Mouse (Mus musculus): ENCODE results near the gene Mcam. TPM values are rescaled to one million over a fixed set of nuclear protein-coding genes. Genes with fewer than 3 reads are reported as not detected.

Gene Mcam
- total and polyA plus RNA-seq, 2 experiments, result 3.6 to 4.2 TPM

- under 1% methylated on average over 51 of the region's 51 CpGs for WGBS
- H3K9ac ChIP-seq (ENCODE audit: low read depth, low read length), result peak within 1 kb of the TSS; percentile 90
Measured at GRCm38 (mm10) chr9:44113105-44113789, 21.0 kb upstream of the Mcam start, which contains the start of the genes Gm49380 and Rnf26. Gene Gm49380 (minus strand): TSS chr9:44113500. Gene Rnf26 (minus strand): TSS chr9:44113517.

DNA sequence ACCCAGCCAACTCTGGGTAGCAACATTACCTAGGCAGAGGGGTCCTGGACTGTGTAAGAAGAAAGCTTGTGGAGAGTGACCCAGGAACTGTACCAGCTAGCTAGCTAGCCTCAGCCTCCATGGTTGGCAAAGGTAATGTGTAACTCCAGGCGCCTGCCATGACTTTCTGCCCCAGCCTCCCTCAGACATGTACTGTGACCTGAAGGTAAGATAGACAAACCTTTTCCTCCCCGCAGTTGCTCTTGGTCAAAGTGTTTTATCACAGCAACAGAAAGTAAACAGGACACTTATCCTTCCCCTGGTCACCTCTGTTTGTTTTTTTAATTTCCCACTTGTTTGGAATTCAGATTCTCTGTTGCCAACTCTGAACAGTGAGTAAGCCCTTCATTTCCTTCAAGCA lies 19.8 kb upstream of the Mcam start:
- no peaks in the 10 kb centered on the region for H3K36me3 ChIP-seq (ENCODE audit: control insufficient read depth, insufficient read depth, low read length)
- no peak overlapping the region for H3K27ac ChIP-seq (replicated peaks; ENCODE audit: insufficient read depth, low read depth, low read length)
- no peak overlapping the region for H3K9ac ChIP-seq (ENCODE audit: low read depth, low read length)
- WGBS, result 31% methylated on average over 2 of the region's 2 CpGs
- no peaks in the 10 kb centered on the region; the same call in 1 of the 2 replicates for H3K79me2 ChIP-seq (ENCODE audit: control insufficient read depth, insufficient read depth, low read length)
- peaks cover 5% of the 10 kb centered on the region; the same call in 1 of the 2 replicates for H3K4me1 ChIP-seq (ENCODE audit: control insufficient read depth, insufficient read depth, low read length)
- H3K4me3 ChIP-seq (ENCODE audit: insufficient read depth, low read depth, low read length), result no peak overlapping the region
- DNase-seq (ENCODE audit: extremely low read depth, low read depth, low spot score), result peak; percentile 57
- no peaks in the 10 kb centered on the region for H3K27me3 ChIP-seq (ENCODE audit: control insufficient read depth, insufficient read depth, low read length)
- no peak for TF ChIP-seq CTCF (IDR thresholded peaks at IDR 0.05; ENCODE audit: low read depth, low read length)
- TF ChIP-seq POLR2A (IDR thresholded peaks at IDR 0.05; ENCODE audit: extremely low read depth, insufficient read depth, low read length), result no peak

More at GRCm38 (mm10) chr9:44113105-44113789, 21.0 kb upstream of the Mcam start, which contains the start of the genes Gm49380 and Rnf26:
- Histone ChIP-seq H3K4me1 (ENCODE audit: control insufficient read depth, insufficient read depth, low read length) (peaks cover 5% of the 10 kb centered on the region; the same call in 1 of the 2 replicates), H3K4me3 (ENCODE audit: insufficient read depth, low read depth, low read length) (peak within 1 kb of the TSS; percentile 92), H3K27ac (replicated peaks; ENCODE audit: insufficient read depth, low read depth, low read length) (no peak within 1 kb of the TSS), H3K79me2 (ENCODE audit: control insufficient read depth, insufficient read depth, low read length) (peaks cover 5% of the 10 kb centered on the region; the same call in 1 of the 2 replicates), H3K27me3 (ENCODE audit: control insufficient read depth, insufficient read depth, low read length) (no peaks in the 10 kb centered on the region), H3K36me3 (ENCODE audit: control insufficient read depth, insufficient read depth, low read length) (no peaks in the 10 kb centered on the region)
- TF ChIP-seq CTCF (IDR thresholded peaks at IDR 0.05; ENCODE audit: low read depth, low read length) (no peak), POLR2A (IDR thresholded peaks at IDR 0.05; ENCODE audit: extremely low read depth, insufficient read depth, low read length) (peak; percentile 45; the same call in 1 of the 2 replicates)
- DNase-seq (ENCODE audit: extremely low read depth, low read depth, low spot score), result peak; percentile 97

DNA sequence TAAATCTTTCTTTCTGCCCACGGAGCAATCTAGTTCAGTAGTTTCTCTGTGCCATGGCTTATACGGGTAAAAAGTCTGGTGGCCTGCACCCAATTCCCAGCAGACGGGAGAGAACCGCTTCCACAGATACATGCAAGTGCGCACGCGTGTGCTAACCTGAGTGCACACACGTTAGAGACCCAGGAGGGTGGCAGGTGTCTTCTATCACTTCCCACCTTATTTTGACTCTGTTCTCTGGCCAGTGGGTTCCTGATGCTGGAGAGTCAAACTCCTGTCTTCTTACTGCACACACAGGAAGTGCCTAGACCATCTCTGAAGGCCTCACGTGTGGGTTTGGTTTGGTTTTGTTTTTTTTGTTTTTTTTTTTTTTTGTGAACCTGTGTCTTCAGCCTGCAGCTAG lies 18.7 kb upstream of the Mcam start:
- Histone ChIP-seq H3K27ac (replicated peaks; ENCODE audit: insufficient read depth, low read depth, low read length) (no peak overlapping the region), H3K4me1 (ENCODE audit: control insufficient read depth, insufficient read depth, low read length) (peaks cover 5% of the 10 kb centered on the region; the same call in 1 of the 2 replicates), H3K36me3 (ENCODE audit: control insufficient read depth, insufficient read depth, low read length) (no peaks in the 10 kb centered on the region), H3K79me2 (ENCODE audit: control insufficient read depth, insufficient read depth, low read length) (no peaks in the 10 kb centered on the region), H3K9ac (ENCODE audit: low read depth, low read length) (no peak overlapping the region), H3K27me3 (ENCODE audit: control insufficient read depth, insufficient read depth, low read length) (no peaks in the 10 kb centered on the region), H3K4me3 (ENCODE audit: insufficient read depth, low read depth, low read length) (no peak overlapping the region)
- DNase-seq (ENCODE audit: extremely low read depth, low read depth, low spot score), result no peak
- WGBS, result 92% methylated on average over 9 of the region's 9 CpGs
- TF ChIP-seq CTCF (IDR thresholded peaks at IDR 0.05; ENCODE audit: low read depth, low read length) (no peak), POLR2A (IDR thresholded peaks at IDR 0.05; ENCODE audit: extremely low read depth, insufficient read depth, low read length) (no peak)

GRCm38 (mm10) chr9:44116182-44116581 lies 18.1 kb upstream of the Mcam start:
- Histone ChIP-seq H3K79me2 (ENCODE audit: control insufficient read depth, insufficient read depth, low read length) (no peaks in the 10 kb centered on the region), H3K9ac (ENCODE audit: low read depth, low read length) (no peak overlapping the region), H3K4me3 (ENCODE audit: insufficient read depth, low read depth, low read length) (no peak overlapping the region), H3K4me1 (ENCODE audit: control insufficient read depth, insufficient read depth, low read length) (peaks cover 5% of the 10 kb centered on the region; the same call in 1 of the 2 replicates), H3K36me3 (ENCODE audit: control insufficient read depth, insufficient read depth, low read length) (no peaks in the 10 kb centered on the region), H3K27ac (replicated peaks; ENCODE audit: insufficient read depth, low read depth, low read length) (no peak overlapping the region), H3K27me3 (ENCODE audit: control insufficient read depth, insufficient read depth, low read length) (no peaks in the 10 kb centered on the region)
- WGBS, result 92% methylated on average over 4 of the region's 4 CpGs
- no peak for DNase-seq (ENCODE audit: extremely low read depth, low read depth, low spot score)
- TF ChIP-seq POLR2A (IDR thresholded peaks at IDR 0.05; ENCODE audit: extremely low read depth, insufficient read depth, low read length), result no peak
- no peak for TF ChIP-seq CTCF (IDR thresholded peaks at IDR 0.05; ENCODE audit: low read depth, low read length)

DNA sequence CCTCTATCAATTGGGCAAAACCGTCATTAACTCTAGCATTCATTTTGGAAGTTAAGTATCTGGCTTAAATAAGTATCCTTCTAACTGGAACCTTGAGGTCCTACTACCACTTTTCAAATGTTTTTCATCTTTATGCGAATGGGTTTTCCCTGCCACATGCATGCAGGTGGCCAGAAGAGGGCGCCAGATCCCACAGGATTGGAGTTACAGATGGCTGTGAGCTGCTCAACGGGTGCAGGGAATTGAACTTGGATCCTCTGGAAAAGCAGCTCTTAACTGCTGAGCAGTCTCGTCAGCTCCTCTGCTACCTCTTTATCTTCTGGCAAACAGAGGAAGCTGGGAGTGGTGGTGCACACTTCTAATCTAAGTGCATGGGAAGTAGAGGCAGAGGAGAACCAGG lies 15.3 kb upstream of the Mcam start:
- Histone ChIP-seq H3K27ac (replicated peaks; ENCODE audit: insufficient read depth, low read depth, low read length) (no peak overlapping the region), H3K4me3 (ENCODE audit: insufficient read depth, low read depth, low read length) (no peak overlapping the region), H3K4me1 (ENCODE audit: control insufficient read depth, insufficient read depth, low read length) (no peaks in the 10 kb centered on the region; the same call in 1 of the 2 replicates), H3K79me2 (ENCODE audit: control insufficient read depth, insufficient read depth, low read length) (no peaks in the 10 kb centered on the region), H3K9ac (ENCODE audit: low read depth, low read length) (no peak overlapping the region), H3K27me3 (ENCODE audit: control insufficient read depth, insufficient read depth, low read length) (no peaks in the 10 kb centered on the region), H3K36me3 (ENCODE audit: control insufficient read depth, insufficient read depth, low read length) (no peaks in the 10 kb centered on the region)
- DNase-seq (ENCODE audit: extremely low read depth, low read depth, low spot score), result peak; percentile 20
- TF ChIP-seq POLR2A (IDR thresholded peaks at IDR 0.05; ENCODE audit: extremely low read depth, insufficient read depth, low read length) (no peak), CTCF (IDR thresholded peaks at IDR 0.05; ENCODE audit: low read depth, low read length) (peak; percentile 83)
- 65% methylated on average over 5 of the region's 5 CpGs for WGBS

All from liver, adult 2 months (tissue).